Mouse (Mus musculus) G1E (cell line): Measurements from ENCODE around the gene Slc17a8.

Experiments used
- CTCF ChIP-seq: IDR thresholded peaks from 2 replicates; pipeline ENCODE4 v1.5.1; 2012; ENCODE audit warnings: low read depth, low read length, inconsistent platforms, mixed read lengths
- GATA1 ChIP-seq: IDR thresholded peaks from 2 replicates; pipeline ENCODE4 v1.6.1; 2012; ENCODE audit warnings: borderline replicate concordance, low read length, inconsistent platforms, mixed read lengths
- POLR2AphosphoS5 ChIP-seq: IDR thresholded peaks from 2 replicates; pipeline ENCODE4 v1.6.1; 2012; ENCODE audit warnings: low read depth, low read length, inconsistent platforms; ENCODE audit not compliant: insufficient replicate concordance
- TAL1 ChIP-seq: conservative IDR thresholded peaks from 2 replicates; pipeline ENCODE4 v1.6.1; 2012; ENCODE audit warnings: low read depth, low read length, inconsistent platforms, mixed read lengths

GRCm38 (mm10) chr10:89630564-89630963 is 9.5 kb upstream of the Slc17a8 start:
- TF ChIP-seq TAL1 (no peak), GATA1 (no peak), CTCF (no peak), POLR2AphosphoS5 (no peak)
